Mouse (Mus musculus): ENCODE data around the gene Pomgnt1. TPM values are rescaled to one million over a fixed set of nuclear protein-coding genes. Genes with fewer than 3 reads are reported as not detected.

Gene Pomgnt1
- polyA plus RNA-seq, 1 experiment from 2014 or later = 62.2 TPM

Other genes with a start within 250 kb of the Pomgnt1 start
- 0.08 TPM in 1 of 2 replicates, not detected in the other for gene Kncn, start 239.4 kb upstream of the Pomgnt1 start, polyA plus RNA-seq (2015; fragmentation: Nextera tagmentation; extraction: Ambion mirVana)
- not detected in 2 replicates for gene 6430628N08Rik, start 233.2 kb upstream of the Pomgnt1 start, polyA plus RNA-seq (2015; fragmentation: Nextera tagmentation; extraction: Ambion mirVana)
- not detected in 2 replicates for gene Dmbx1, start 183.9 kb upstream of the Pomgnt1 start, polyA plus RNA-seq (2015; fragmentation: Nextera tagmentation; extraction: Ambion mirVana)
- gene Faah, start 105.9 kb upstream of the Pomgnt1 start, polyA plus RNA-seq (2015; fragmentation: Nextera tagmentation; extraction: Ambion mirVana) = 8.9 and 10.5 TPM in 2 replicates
- gene Nsun4, start 70.0 kb upstream of the Pomgnt1 start, polyA plus RNA-seq (2015; fragmentation: Nextera tagmentation; extraction: Ambion mirVana) = 17.7 and 20.8 TPM in 2 replicates
- gene Uqcrh, start 48.8 kb upstream of the Pomgnt1 start, polyA plus RNA-seq (2015; fragmentation: Nextera tagmentation; extraction: Ambion mirVana) = 524 and 598 TPM in 2 replicates
- 72.4 and 79.5 TPM in 2 replicates for gene Lrrc41, start 48.6 kb upstream of the Pomgnt1 start, polyA plus RNA-seq (2015; fragmentation: Nextera tagmentation; extraction: Ambion mirVana)
- gene Rad54l, start 150 bp upstream of the Pomgnt1 start, polyA plus RNA-seq (2015; fragmentation: Nextera tagmentation; extraction: Ambion mirVana) = 34.4 and 36.6 TPM in 2 replicates
- gene Lurap1, start 27.5 kb downstream of the Pomgnt1 start, polyA plus RNA-seq (2015; fragmentation: Nextera tagmentation; extraction: Ambion mirVana) = 2.7 and 3.2 TPM in 2 replicates
- 2.1 and 6.4 TPM in 2 replicates for gene Tspan1, start 43.8 kb downstream of the Pomgnt1 start, polyA plus RNA-seq (2015; fragmentation: Nextera tagmentation; extraction: Ambion mirVana)
- gene 1700042G07Rik, start 49.5 kb downstream of the Pomgnt1 start, polyA plus RNA-seq (2015; fragmentation: Nextera tagmentation; extraction: Ambion mirVana) = not detected in 2 replicates
- gene Gm49337, start 49.5 kb downstream of the Pomgnt1 start, polyA plus RNA-seq (2015; fragmentation: Nextera tagmentation; extraction: Ambion mirVana) = not detected in 2 replicates
- gene Pik3r3, start 97.8 kb downstream of the Pomgnt1 start, polyA plus RNA-seq (2015; fragmentation: Nextera tagmentation; extraction: Ambion mirVana) = 21.3 and 21.6 TPM in 2 replicates